Mouse (Mus musculus) brain, embryonic 14.5 days (tissue): ENCODE data around the gene Cntn1.

Source experiments
- CTCF ChIP-seq: fragments of 200-500 bp; IDR thresholded peaks from 2 replicates; pipeline ENCODE4 v1.5.1; 2012; ENCODE audit warnings: inconsistent platforms, mild to moderate bottlenecking, moderate library complexity, borderline replicate concordance; ENCODE audit not compliant: insufficient read depth, insufficient read length; ENCODE audit errors: extremely low read depth
- POLR2A ChIP-seq: fragments of 200-500 bp; IDR thresholded peaks from 2 replicates; pipeline ENCODE4 v1.6.1; 2012; ENCODE audit warnings: mild to moderate bottlenecking, inconsistent platforms, borderline replicate concordance; ENCODE audit not compliant: poor library complexity, insufficient read depth, insufficient read length, severe bottlenecking; ENCODE audit errors: extremely low read depth

- TF ChIP-seq CTCF (no peak), POLR2A (no peak)
Measured at GRCm38 (mm10) chr15:92160855-92161162, 109.8 kb downstream of the Cntn1 start.
